Mouse (Mus musculus) effector memory CD4-positive, alpha-beta T cell, adult 5 months (primary cell): Measurements from ENCODE around the gene Itgbl1. TPM values are rescaled to one million over a fixed set of nuclear protein-coding genes. Genes with fewer than 3 reads are reported as not detected.

Experiments
- polyA plus RNA-seq: library from polyadenylated mRNA; unstranded; fragments of 100-300 nt; shearing (Covaris generic); gene quantifications from one replicate; pipeline ENCODE4 v1.2.1, GENCODE M21; 2017

Gene Itgbl1
- polyA plus RNA-seq, result not detected

GRCm38 (mm10) chr14:123659921-123660385, at the start of gene Itgbl1:
Gene Itgbl1 (plus strand): TSS chr14:123659971.

GRCm38 (mm10) chr14:123626501-123627179, 33.1 kb upstream of the Itgbl1 start, which contains the start of gene Nalcn:
Gene Nalcn (minus strand): TSS chr14:123627144.

Other genes starting within 250 kb of the Itgbl1 start
- 0.14 TPM for gene Nalcn, start 32.8 kb upstream of the Itgbl1 start, polyA plus RNA-seq